Mouse (Mus musculus): ENCODE results near the gene Cog7. TPM values are rescaled to one million over a fixed set of nuclear protein-coding genes. Genes with fewer than 3 reads are reported as not detected.

Gene Cog7
- total RNA-seq, 2 experiments from 2014 or later = 36.7 to 39.3 TPM

DNA sequence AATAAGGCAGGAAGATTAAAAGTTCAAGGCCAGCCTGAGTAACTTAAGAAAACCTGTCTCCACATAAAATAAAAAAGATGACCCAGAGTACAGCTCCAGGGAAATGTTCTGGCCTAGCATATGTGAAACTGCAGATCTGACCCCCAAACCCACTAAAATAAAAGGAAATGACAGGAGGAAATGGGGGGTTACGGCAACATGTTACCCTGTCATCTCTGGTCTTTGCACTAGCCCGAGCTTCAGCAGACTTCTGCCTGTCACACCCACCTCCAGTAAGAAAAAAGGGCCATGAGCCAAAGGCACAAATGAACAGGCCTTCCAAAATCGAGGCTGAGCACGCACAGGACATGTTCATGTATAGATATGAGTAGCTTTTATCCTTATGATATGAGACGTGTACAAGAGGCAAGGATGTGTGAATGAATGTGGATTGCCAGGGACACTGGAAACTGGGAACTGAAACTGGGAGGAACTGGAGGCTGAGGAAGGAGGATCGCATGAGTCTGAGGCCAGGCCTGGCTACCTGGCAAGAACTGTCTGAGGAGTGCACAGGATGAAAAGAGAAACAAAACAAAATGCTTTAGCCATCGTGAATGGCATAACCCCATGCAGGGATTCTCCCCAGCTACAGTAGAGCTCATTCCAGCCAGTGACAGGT is 19.5 kb downstream of the Cog7 start:
- intact Hi-C loops (cut with DNase I) = no loop called here
- DNase-seq (ENCODE audit: low spot score in 2 of 2) = no peak

DNA sequence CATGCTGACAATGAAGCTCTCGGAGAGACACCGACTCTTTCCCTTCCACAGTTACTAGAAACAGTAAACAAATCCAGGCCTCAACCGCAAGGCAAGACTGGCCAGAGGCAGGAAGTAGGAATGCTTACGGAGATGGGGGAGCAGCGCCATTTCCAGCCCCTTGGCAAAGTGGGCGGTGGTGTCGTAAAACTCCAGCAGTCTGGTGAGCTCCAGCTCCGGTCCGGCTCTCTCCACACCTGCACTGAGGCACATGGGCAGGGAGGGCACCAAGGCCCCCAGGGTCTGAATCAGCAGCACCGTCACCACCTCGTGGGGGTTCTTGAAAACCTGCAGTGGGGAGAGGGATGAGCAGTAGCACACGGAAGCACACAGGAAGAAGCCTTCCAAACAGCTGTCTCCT is 25.7 kb downstream of the Cog7 start:
- intact Hi-C loops (cut with DNase I) = no loop called here
- DNase-seq (ENCODE audit: low spot score in 2 of 2) = no peak

DNA sequence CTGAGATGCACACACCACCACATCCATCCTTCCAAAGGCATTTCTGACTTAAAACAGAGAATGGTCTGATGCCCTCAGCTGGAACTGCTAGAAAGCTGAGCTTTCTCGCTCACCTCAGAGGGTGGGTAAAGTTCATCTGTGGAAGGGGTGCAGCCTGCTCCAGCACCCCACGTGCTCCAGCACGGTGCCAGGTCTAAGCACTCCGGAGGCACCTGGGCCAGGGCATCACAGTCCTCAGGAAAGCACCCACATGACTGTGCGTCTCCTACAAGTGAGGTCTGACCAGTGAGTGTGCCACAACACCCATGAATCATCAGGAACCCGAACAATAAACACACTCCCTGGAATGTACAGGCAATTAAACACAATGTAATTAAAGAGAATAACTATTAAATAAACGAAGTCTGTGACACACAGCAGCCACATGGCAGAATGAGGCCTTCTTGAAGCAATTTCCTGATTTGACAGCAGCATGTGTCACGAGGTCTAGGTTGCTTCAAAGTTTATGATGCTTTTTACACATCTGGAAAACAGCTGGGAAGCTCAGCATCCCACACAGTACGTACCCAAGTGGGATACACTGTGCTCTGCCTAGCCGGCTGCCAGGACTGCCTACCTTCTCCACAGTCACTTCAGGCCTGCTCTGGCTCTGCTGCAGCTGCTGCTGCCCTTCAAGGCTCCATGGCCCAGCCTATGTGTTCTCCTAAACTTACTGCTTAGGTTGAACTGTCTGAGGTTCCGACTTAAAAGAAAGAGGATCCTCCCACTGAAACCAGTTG is 26.4 kb downstream of the Cog7 start:
- intact Hi-C loops (cut with DNase I) = no loop called here
- DNase-seq (ENCODE audit: low spot score in 2 of 2) = no peak

DNA sequence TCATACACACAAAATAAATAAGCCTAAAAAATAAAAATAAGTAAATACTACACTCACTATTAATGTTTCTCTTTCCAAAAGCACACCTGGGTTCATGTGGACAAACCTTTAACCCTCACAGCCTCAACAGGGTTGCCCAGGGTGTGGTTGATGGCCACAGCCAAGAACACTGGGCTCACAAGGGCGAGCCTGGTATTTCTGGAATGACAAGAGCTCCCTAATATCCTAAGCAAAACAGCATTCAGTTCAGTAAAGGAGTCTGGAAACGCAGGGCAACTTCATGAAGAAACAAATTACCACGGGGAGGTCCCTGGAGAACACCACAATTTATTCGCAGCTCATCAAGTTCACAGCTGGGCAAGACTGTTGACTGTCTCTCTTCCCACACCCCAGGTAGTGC is 34.0 kb downstream of the Cog7 start:
- no peak for DNase-seq (ENCODE audit: low spot score in 2 of 2)
- intact Hi-C loops (cut with DNase I) = no loop called here

DNA sequence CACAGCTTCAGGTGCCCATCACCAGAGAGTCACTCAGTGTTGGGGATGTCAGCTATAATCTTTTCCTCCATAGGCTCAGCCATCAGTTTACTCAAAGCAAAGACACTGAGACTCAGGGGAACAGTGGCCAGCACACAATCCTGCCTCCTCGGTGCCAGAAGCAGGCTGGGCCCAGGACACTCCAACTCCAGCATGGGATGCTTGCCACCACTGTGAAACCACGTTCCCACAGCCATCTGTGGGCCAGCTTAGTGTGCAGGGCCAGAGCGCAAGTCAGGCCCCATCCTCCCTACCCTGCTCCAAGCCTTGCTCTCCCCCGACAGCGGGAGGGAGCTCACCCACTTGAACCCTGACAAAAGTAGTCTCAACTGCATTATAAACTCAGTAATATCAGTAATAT is 35.3 kb downstream of the Cog7 start:
- no peak for DNase-seq (ENCODE audit: low spot score in 2 of 2)
- intact Hi-C loops (cut with DNase I) = no loop called here

DNA sequence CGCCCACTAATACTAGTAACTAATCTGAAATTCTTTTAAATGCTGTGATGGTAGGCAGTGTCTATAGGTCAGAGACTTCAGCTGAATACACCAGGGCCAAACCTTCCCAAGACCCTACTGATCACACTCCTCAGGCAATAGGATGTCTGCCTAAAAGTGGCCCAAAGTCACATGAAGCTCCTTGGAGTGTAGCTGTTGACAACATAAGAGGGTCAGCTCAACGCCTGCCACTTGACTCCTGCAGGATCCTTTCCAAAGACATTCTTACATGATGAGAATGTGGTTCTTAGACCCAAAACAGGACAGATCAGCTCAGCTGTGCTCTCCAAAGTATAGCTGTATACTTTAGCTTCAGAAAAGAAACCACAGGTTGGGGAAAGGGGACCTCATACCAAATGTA is 39.1 kb downstream of the Cog7 start:
- intact Hi-C loops (cut with DNase I) = no loop called here
- DNase-seq (ENCODE audit: low spot score in 2 of 2) = no peak

DNA sequence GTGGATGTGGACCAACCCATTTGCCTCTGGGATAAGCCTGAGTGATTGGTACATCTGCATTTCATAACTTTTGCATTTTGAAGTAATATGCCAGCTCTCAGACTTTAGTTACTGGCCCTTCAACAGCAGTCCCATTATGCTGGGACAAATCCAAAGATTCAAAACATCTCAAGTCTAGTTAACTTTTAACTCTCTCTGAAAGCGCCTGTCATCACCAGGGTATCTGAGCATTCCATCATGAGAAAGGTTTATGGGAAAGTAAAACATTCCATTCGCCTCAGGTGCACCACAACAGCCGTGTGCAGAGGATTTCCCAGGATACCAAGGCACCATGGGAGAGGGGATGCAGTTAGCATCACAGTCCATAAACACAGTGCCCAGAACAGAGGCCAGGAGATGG is 39.9 kb downstream of the Cog7 start:
- no peak for DNase-seq (ENCODE audit: low spot score in 2 of 2)
- intact Hi-C loops (cut with DNase I) = no loop called here

DNA sequence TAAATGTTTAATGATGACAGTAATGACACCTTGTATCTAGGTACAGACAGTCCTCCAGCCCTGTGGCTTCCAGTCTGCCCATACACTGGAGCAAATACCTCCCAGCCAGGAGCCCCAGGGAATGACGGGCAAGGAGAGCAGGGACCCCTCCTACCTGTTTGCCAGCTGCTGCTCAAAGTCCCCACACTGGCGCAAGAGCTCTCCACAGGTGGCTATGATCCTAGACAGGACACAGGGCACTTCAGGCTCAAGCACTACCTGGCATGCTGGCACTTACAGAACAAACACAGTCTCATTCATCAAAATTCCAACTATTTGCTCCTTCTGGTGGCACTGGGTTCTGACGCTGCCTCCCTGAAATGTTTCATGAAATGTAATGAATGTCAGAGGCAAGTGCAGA is 40.5 kb downstream of the Cog7 start:
- DNase-seq (ENCODE audit: low spot score in 2 of 2) = no peak
- intact Hi-C loops (cut with DNase I) = no loop called here

DNA sequence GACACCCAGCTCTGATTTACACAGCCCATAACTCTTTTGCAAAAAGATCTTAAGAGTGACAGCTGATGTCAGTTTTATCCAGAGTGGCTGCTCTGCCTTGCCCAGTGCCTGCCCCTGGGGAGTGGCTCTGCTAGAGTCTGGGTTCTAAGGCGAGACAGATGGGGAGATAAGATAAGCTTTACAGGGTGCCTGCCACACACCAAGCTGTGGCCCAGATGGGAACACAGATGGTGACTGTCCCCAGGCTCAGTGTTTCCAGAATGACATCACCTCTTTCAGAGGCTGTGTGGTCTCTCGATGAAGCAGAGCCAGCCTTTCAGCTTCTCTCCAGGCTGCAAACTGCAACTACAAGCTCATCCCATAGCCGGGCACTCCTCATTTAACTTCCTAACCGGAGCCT is 41.8 kb downstream of the Cog7 start:
- peak; percentile 75 to 79 for DNase-seq (ENCODE audit: low spot score in 2 of 2)
- intact Hi-C loops (cut with DNase I) = no loop called here

DNA sequence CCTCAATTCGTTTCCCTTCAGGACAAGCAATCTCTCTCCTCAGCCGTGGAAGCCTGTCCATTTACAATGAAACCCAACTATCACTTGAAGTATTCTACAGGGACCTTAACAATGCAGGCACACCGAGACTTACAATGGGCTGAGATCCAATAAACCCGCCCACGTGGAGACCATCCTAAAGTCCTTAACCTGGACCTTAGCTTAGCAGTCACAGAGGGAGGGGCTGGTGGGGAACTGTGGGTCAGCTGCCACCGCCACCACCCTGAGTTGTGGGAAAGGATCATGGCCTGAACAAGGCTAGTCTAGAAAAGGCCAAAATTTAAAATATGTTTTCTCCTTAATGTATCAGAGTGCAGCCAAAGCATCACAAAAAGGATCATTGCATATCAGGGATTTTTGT is 42.3 kb downstream of the Cog7 start:
- no peak for DNase-seq (ENCODE audit: low spot score in 2 of 2)
- intact Hi-C loops (cut with DNase I) = no loop called here

DNA sequence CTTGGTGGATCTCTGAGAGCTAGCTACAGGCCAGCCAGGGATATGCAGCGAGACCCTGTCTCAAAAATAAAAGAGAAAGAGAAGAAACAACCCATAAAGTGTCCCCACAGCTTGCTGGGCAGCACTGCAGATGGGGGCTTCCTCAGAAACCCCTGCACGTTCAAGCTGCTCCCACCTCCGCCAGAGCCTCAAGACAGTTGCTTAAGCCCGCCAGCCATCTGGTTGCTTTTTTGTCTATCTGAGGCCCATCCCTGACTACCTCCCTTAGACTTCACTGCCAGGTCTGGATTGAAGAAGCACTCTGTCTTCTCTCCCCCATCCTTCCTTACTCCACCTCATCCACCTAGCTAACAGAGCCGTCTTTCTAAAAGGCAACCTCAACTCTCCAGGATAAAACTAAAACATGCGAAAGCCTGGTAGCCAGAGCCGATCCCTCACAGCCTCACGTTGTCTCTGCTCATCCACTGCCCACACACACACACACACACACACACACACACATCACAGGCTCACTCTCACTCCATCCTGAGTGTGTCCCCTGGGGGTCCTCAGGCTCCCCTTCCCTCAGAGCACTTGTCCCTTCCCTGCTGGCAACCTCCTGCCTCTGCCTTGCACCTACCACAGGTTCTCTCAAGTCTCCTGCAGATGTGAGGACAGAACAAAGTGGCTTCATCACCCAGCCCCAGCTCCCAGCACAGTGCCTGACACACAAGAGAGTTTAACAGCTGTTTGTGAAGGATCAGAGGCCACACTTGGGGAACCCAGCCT is 43.2 kb downstream of the Cog7 start:
- DNase-seq (ENCODE audit: low spot score in 2 of 2) = no peak
- intact Hi-C loops (cut with DNase I) = no loop called here

DNA sequence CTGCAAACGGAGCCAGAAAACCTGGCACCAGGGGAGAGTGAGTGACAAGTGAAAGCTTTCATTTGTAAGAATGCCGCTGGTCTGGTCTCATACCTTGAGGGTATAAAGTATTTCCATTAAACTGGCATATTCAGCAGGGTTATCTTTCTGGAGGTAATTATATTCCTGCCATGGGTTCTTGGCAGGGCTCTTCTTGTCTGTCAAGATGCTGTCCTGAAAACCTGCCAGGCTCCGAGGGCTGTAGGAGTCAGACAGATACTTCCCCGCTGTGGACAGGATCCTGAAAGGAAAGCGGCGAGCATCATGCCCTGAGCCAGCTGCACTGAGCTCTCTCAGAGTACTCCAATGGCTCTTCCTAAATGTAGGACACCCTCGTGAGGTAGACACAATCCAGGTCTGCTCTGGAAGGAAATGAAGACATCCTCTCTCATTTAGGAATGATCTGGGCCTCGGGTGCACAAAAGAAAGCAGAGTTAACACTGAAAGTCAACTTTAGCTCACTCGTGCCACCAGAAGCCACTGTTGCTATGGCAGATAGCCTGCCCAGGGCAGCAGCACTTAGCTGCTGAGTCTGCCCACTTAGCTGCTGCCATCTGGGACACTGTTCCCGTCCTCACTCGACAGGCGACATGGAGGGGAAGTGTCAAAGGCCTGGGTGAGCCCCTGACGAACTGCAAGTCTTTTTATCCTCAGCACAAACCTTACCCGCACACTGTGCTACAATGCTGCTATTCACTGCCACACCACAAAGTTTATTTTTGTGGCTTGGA is 44.5 kb downstream of the Cog7 start:
- intact Hi-C loops (cut with DNase I) = no loop called here
- peak in 1 of 2 experiments; percentile 23 for DNase-seq (ENCODE audit: low spot score in 2 of 2)

DNA sequence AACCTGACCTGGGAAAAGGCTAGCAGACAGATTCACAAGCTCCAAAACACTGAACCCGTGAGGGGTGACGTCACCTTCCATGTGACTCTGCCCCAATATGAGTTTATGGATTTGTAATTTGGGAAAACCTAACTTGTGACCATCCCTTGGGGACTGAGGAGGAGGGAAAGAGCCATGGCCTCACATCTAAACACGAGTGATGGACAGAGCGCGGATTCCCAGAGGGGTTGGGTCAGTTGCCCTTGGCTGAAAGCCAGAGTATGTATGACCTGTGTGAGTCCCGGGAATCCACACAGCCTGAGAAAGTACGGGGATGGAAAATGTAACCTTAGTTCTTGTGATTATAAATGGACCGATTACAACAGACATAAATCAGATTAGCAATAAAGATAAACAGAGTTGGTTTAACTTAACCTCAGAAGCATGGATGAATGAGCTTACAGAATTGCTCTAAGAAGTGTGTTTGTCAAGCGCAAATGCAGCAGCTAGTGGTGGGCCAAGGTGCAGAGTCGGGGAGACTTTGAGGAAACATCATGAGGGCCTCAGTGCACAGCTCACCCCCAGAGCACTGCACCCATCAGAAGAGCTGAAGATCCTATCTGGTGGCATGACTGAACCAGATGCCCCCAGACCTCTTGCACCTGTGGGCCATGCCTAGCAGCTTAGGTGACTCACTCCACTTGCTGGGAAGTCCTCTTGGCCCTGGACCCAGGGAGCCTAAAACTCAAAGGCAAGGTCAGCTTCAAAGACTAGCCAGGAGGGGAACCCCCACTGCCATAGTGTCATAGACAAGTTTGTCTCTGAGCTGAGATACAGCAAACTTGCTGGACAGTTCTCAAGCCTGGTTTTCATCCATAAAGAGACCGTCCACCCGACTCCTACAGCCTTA is 45.4 kb downstream of the Cog7 start:
- intact Hi-C loops (cut with DNase I) = no loop called here

DNA sequence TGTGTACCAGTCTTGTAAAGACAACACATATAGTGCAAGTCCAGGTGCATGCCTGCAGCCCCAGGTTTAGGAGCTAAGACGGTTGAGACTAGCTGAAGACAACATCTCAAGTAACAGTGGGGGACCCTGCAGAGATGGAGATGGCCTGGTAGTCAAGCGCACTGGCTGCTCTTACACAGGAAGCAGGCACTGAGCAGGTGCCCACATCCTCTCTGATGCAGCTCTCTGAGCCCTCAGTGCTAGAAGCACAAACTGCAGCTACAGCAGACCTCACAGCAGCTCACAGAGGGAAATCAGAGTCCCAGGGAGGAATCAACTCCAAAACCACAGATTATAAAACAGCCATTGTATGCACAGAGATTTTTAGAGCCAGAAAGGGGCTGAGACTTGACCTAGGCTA is 47.2 kb downstream of the Cog7 start:
- no peak for DNase-seq (ENCODE audit: low spot score in 2 of 2)
- intact Hi-C loops (cut with DNase I) = no loop called here

More for the DNA sequence above, 45.4 kb downstream of the Cog7 start:
- DNase-seq (ENCODE audit: low spot score in 2 of 2) = no peak

DNA sequence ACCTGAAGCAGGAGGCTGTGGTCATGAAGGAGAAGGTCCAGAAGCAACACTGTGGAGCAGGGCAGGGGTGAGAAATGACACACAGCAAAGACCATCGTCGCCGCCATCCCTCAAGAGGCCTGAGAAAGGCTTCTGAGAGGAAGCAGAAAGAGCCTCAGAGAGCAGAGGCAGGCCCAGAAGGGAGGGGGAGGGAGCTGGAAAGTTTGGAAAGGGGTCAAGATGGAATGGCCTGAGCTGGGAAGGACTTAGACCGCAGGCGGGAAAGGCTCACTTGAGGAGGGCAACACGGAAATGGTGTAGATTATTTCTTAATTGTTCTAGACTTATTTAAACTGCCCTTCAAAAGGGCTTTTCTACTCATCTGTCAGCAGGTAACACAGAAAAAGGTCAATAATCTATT is 47.8 kb downstream of the Cog7 start:
- intact Hi-C loops (cut with DNase I) = no loop called here
- DNase-seq (ENCODE audit: low spot score in 2 of 2) = no peak

DNA sequence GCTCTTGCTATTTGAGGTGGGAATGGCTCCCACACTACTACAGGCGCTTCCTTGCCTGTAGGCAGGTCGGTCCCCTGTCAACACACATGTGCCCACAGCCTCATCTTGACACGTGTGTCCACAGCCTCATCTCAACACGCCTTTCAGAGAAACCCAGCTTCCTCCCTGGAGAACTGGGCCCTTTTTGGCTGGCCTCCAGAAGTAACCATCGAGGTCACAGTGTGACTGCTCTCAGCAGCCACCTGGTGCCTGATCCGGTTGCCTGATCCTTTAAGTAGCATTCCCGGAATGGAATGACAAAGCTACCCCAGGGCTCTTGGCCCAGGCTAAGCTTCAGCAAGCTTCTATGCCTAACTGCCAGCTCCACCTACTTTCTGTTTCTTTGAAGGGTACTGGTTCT is 50.3 kb downstream of the Cog7 start:
- DNase-seq (ENCODE audit: low spot score in 2 of 2) = no peak
- intact Hi-C loops (cut with DNase I) = no loop called here

DNA sequence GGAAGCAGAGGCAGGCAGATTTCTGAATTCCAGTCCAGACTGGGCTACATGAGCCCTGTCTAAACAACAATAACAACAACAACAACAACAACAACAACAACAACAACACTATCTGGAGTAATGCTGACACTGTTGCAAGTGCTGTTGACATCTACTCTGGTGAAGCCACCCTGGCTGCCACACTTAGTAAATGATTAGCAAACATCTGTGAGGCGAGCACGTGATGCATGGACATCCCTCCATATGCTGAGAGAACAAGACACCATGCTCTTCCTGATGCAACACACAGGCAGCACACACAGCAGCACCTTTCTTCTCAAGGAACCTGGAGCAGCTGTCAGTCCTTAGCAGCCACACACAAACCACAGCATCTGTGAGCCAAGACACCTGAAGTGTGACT is 53.6 kb downstream of the Cog7 start:
- intact Hi-C loops (cut with DNase I) = no loop called here
- DNase-seq (ENCODE audit: low spot score in 2 of 2) = no peak

DNA sequence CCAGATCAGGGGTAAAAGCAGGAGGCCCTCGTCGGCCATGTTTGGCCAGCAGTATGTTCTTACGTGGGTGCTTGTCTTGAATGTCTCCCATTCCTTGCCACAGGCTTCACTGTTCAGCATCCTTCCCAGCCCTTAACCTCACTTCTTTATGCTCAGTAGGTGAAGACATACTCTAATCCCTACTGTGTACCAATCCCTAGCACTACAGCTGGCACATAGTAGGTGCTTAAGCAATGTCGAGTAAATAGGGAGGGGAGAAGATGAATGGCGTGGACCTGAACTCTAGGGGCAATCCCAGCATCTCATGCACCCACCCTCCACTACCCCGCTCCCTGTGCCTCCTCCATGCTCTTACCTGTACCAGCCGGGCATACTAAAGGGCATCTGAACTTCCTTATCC is 57.1 kb downstream of the Cog7 start:
- no peak for DNase-seq (ENCODE audit: low spot score in 2 of 2)
- intact Hi-C loops (cut with DNase I) = no loop called here

DNA sequence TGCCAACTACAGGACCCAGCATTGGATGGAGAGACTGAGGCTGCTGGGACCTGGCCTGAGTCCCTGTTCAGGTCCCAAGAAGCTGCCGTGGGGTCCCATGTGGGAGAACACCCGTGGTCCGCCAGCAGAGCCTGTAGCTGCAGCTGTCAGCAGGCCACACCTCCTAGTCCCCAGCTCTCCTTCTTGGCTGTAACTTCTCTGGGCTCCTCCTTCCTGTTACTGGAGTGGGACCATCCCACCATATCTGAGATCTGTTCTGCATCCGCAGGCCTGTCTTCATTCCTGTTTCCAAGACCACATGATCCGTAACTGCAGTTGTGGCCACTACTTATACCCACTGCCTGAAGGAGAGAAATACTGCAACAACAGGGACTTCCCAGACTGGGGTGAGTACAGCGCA is 67.6 kb downstream of the Cog7 start:
- intact Hi-C loops (cut with DNase I) = no loop called here
- no peak for DNase-seq (ENCODE audit: low spot score in 2 of 2)

Data from left cerebral cortex, postnatal 14 days (tissue).